Mouse (Mus musculus) frontal cortex, adult 2 months (tissue): ENCODE results near the gene Prickle2. TPM values are rescaled to one million over a fixed set of nuclear protein-coding genes. Genes with fewer than 3 reads are reported as not detected.

Experiments used
- DNase-seq, 2 experiments: peaks; one replicate each; pipeline ENCODE4 v3.0.0; 2022; ENCODE audit warnings: low spot score in 1 of 2; ENCODE audit errors: extremely low spot score in 1 of 2
- polyA plus RNA-seq: library from polyadenylated mRNA; depleted of rRNA; stranded (reverse); fragments of >200 nt; gene quantifications from 2 replicates; pipeline ENCODE4 v1.2.3, GENCODE M21; 2012

Gene Prickle2
- polyA plus RNA-seq, 1 experiment = 57.3 TPM

GRCm38 (mm10) chr6:92605156-92605555, 100.8 kb downstream of the Prickle2 start:
- DNase-seq = no peak

GRCm38 (mm10) chr6:92596340-92596739, 109.6 kb downstream of the Prickle2 start:
- DNase-seq = peak in 1 of 2 experiments; percentile 61

GRCm38 (mm10) chr6:92589381-92590065, 116.4 kb downstream of the Prickle2 start:
- DNase-seq = peak; percentile 56 to 79

- no peak for DNase-seq
Measured at GRCm38 (mm10) chr6:92584026-92584425, 121.9 kb downstream of the Prickle2 start.

- no peak for DNase-seq
Measured at GRCm38 (mm10) chr6:92575227-92575626, 130.7 kb downstream of the Prickle2 start.

- no peak for DNase-seq
Measured at GRCm38 (mm10) chr6:92572139-92572538, 133.8 kb downstream of the Prickle2 start.

- DNase-seq = no peak
Measured at GRCm38 (mm10) chr6:92570090-92570489, 135.9 kb downstream of the Prickle2 start.

- peak in 1 of 2 experiments; percentile 63 for DNase-seq
Measured at GRCm38 (mm10) chr6:92569283-92569682, 136.7 kb downstream of the Prickle2 start.

GRCm38 (mm10) chr6:92559261-92559660, 146.7 kb downstream of the Prickle2 start:
- DNase-seq = no peak

GRCm38 (mm10) chr6:92555675-92556074, 150.3 kb downstream of the Prickle2 start:
- no peak for DNase-seq

- DNase-seq = no peak
Measured at GRCm38 (mm10) chr6:92553086-92553485, 152.9 kb downstream of the Prickle2 start.

GRCm38 (mm10) chr6:92549246-92549645, 156.7 kb downstream of the Prickle2 start:
- DNase-seq = peak in 1 of 2 experiments; percentile 64

GRCm38 (mm10) chr6:92545204-92545603, 160.8 kb downstream of the Prickle2 start:
- no peak for DNase-seq

- no peak for DNase-seq
Measured at GRCm38 (mm10) chr6:92543825-92544224, 162.1 kb downstream of the Prickle2 start.

- peak in 1 of 2 experiments; percentile 51 for DNase-seq
Measured at GRCm38 (mm10) chr6:92542402-92543101, 163.4 kb downstream of the Prickle2 start.

GRCm38 (mm10) chr6:92534226-92535031, 171.5 kb downstream of the Prickle2 start:
- DNase-seq = peak; percentile 76 to 86

GRCm38 (mm10) chr6:92533306-92534063, 172.5 kb downstream of the Prickle2 start:
- peak in 1 of 2 experiments; percentile 40 for DNase-seq

- no peak for DNase-seq
Measured at GRCm38 (mm10) chr6:92532896-92533295, 173.1 kb downstream of the Prickle2 start.

GRCm38 (mm10) chr6:92532331-92532730, 173.6 kb downstream of the Prickle2 start:
- peak in 1 of 2 experiments; percentile 41 for DNase-seq

- no peak for DNase-seq
Measured at GRCm38 (mm10) chr6:92526212-92526611, 179.7 kb downstream of the Prickle2 start.
